Comparison of ENCODE assay signal across 29 mouse cellular contexts in the genomic region with DNA sequence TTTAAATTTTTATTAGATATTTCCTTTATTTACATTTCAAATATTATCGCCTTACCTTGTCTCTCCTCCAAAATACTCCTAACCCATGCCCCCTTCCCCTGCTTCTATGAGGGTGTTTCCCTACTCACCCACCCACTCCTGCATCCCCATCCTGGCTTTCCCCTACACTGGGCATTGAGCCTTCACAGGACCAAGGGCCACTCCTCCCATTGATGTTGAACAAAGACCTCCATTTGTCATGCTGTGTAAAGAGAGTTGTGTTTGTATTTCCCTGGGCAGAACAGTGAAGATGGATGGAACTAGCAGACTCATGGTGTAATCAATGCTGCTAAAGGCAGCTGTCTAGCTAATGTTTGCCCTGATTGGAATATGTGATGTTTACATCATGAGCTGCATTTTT.
A peak's percentile ranks its signal among the peaks of the same experiment; 100 is the strongest.
DNase-seq lines count a peak whose midpoint lies in the region; ATAC-seq lines count a peak whose summit lies in the region.
"Had no signal": no experiment of that assay in that cellular context is flagged by ENCODE, and none has a peak within 500 bp of the region (broad histone marks: within the 10 kb centered on the region; RNA-seq: fewer than 3 reads in every experiment).

No protein-coding gene starts in this region.

- H3K27me3 ChIP-seq in hindbrain, embryonic 10.5 days (ENCODE audit: insufficient read depth, poor library complexity, severe bottlenecking) = no peaks in the 10 kb centered on the region
- H3K27me3 ChIP-seq in hindbrain, embryonic 16.5 days (replicated peaks; ENCODE audit: control insufficient read depth, insufficient read depth, low read length) = no peaks in the 10 kb centered on the region
- H3K27me3 ChIP-seq in neural tube, embryonic 12.5 days (replicated peaks) = no peaks in the 10 kb centered on the region
- no peaks in the 10 kb centered on the region for H3K27me3 ChIP-seq in neural tube, embryonic 15.5 days (replicated peaks)
- H3K27me3 ChIP-seq in hindbrain, embryonic 14.5 days (ENCODE audit: control insufficient read depth, insufficient read depth, low read length) = no peaks in the 10 kb centered on the region
- H3K27me3 ChIP-seq: CH12.LX; heart, embryonic 12.5 days; midbrain, embryonic 13.5 days had no signal

- H3K4me1 ChIP-seq in hindbrain, embryonic 10.5 days (replicated peaks) = peaks cover 5% of the 10 kb centered on the region; the same call in 1 of the 2 replicates
- H3K4me1 ChIP-seq in hindbrain, embryonic 16.5 days (ENCODE audit: control insufficient read depth, insufficient read depth, low read depth, low read length) = no peaks in the 10 kb centered on the region
- H3K4me1 ChIP-seq in neural tube, embryonic 12.5 days = no peaks in the 10 kb centered on the region; the same call in 1 of the 2 replicates
- H3K4me1 ChIP-seq in neural tube, embryonic 15.5 days = no peaks in the 10 kb centered on the region
- no peaks in the 10 kb centered on the region for H3K4me1 ChIP-seq in hindbrain, embryonic 14.5 days (replicated peaks; ENCODE audit: control insufficient read depth, insufficient read depth, low read length)
- H3K4me1 ChIP-seq: heart, embryonic 12.5 days; midbrain, embryonic 13.5 days had no signal

- no peaks in the 10 kb centered on the region for H3K36me3 ChIP-seq in hindbrain, embryonic 10.5 days
- no peaks in the 10 kb centered on the region for H3K36me3 ChIP-seq in hindbrain, embryonic 16.5 days (ENCODE audit: control insufficient read depth, insufficient read depth, low read length)
- H3K36me3 ChIP-seq in neural tube, embryonic 12.5 days = no peaks in the 10 kb centered on the region
- H3K36me3 ChIP-seq in neural tube, embryonic 15.5 days = no peaks in the 10 kb centered on the region
- H3K36me3 ChIP-seq in hindbrain, embryonic 14.5 days (replicated peaks; ENCODE audit: control insufficient read depth, insufficient read depth) = no peaks in the 10 kb centered on the region
- H3K36me3 ChIP-seq: heart, embryonic 12.5 days; midbrain, embryonic 13.5 days had no signal

- H3K4me3 ChIP-seq in hindbrain, embryonic 10.5 days = no peak overlapping the region
- no peak overlapping the region for H3K4me3 ChIP-seq in hindbrain, embryonic 16.5 days (ENCODE audit: low read length)
- no peak overlapping the region for H3K4me3 ChIP-seq in neural tube, embryonic 12.5 days
- no peak overlapping the region for H3K4me3 ChIP-seq in neural tube, embryonic 15.5 days (replicated peaks)
- H3K4me3 ChIP-seq in hindbrain, embryonic 14.5 days (replicated peaks; ENCODE audit: low read length) = no peak overlapping the region
- H3K4me3 ChIP-seq: erythroblast, embryonic 14.5 days; heart, adult 2 months; heart, embryonic 12.5 days; midbrain, embryonic 13.5 days had no signal

- H3K27ac ChIP-seq in hindbrain, embryonic 10.5 days = no peak overlapping the region
- no peak overlapping the region for H3K27ac ChIP-seq in hindbrain, embryonic 16.5 days (ENCODE audit: low read depth, low read length)
- no peak overlapping the region for H3K27ac ChIP-seq in neural tube, embryonic 12.5 days
- H3K27ac ChIP-seq in neural tube, embryonic 15.5 days (replicated peaks) = no peak overlapping the region
- H3K27ac ChIP-seq in hindbrain, embryonic 14.5 days = no peak overlapping the region
- H3K27ac ChIP-seq: heart, adult 2 months; liver, embryonic 14.5 days; midbrain, embryonic 13.5 days had no signal

- peak; percentile 7 for DNase-seq in hindbrain, embryonic 10.5 days (ENCODE audit: low spot score)
- DNase-seq in hindbrain, embryonic 14.5 days (ENCODE audit: low spot score) = no peak
- DNase-seq in urinary bladder, postnatal 25 days (ENCODE audit: low spot score) = no peak
- no peak for DNase-seq in adrenal gland, postnatal 14 days
- DNase-seq in cerebellum, postnatal 4 days (ENCODE audit: low spot score in 2 of 2) = no peak
- DNase-seq: adrenal gland, adult 2 months; cerebellum, adult 2 months; cerebellum, postnatal 14 days; heart, adult 2 months; kidney, postnatal 14 days; layer of hippocampus, adult 9-11 months; liver; lung, embryonic 14.5 days; lung, postnatal 14 days; retina, postnatal 1 day; right cerebral cortex, postnatal 25 days; thymus, adult 18-20 months; thymus, postnatal 25 days had no signal

- no peak for ATAC-seq in hindbrain, embryonic 16.5 days
- peak; percentile 66; the same call in 1 of the 2 replicates for ATAC-seq in neural tube, embryonic 12.5 days (ENCODE audit: low FRiP score, low read depth)
- ATAC-seq in neural tube, embryonic 15.5 days (ENCODE audit: low FRiP score) = no peak
- peak; percentile 43; the same call in 1 of the 2 replicates for ATAC-seq in hindbrain, embryonic 14.5 days (ENCODE audit: low FRiP score)
- ATAC-seq: activated CD4-positive, CD25-positive, alpha-beta regulatory T cell, adult 4 months; forebrain, embryonic 16.5 days; intestine, embryonic 16.5 days; midbrain, embryonic 13.5 days had no signal

- no peaks in the 10 kb centered on the region for H3K9me3 ChIP-seq in hindbrain, embryonic 10.5 days
- H3K9me3 ChIP-seq in hindbrain, embryonic 16.5 days (ENCODE audit: control insufficient read depth, low read length) = no peaks in the 10 kb centered on the region
- no peaks in the 10 kb centered on the region for H3K9me3 ChIP-seq in neural tube, embryonic 12.5 days
- no peaks in the 10 kb centered on the region for H3K9me3 ChIP-seq in neural tube, embryonic 15.5 days (replicated peaks)
- no peaks in the 10 kb centered on the region for H3K9me3 ChIP-seq in hindbrain, embryonic 14.5 days (ENCODE audit: control insufficient read depth, low read length)
- H3K9me3 ChIP-seq: heart, embryonic 12.5 days; midbrain, embryonic 13.5 days had no signal

- WGBS in hindbrain, embryonic 10.5 days = 73% methylated on average over 1 of the region's 1 CpGs
- WGBS in hindbrain, embryonic 16.5 days = 42% methylated on average over 1 of the region's 1 CpGs
- WGBS in neural tube, embryonic 12.5 days = 37% methylated on average over 1 of the region's 1 CpGs
- 47% methylated on average over 1 of the region's 1 CpGs for WGBS in neural tube, embryonic 15.5 days
- WGBS in hindbrain, embryonic 14.5 days = 44% methylated on average over 1 of the region's 1 CpGs

- no peak overlapping the region for H3K4me2 ChIP-seq in hindbrain, embryonic 16.5 days (ENCODE audit: low read length)
- no peak overlapping the region for H3K4me2 ChIP-seq in neural tube, embryonic 12.5 days (replicated peaks)
- no peak overlapping the region for H3K4me2 ChIP-seq in neural tube, embryonic 15.5 days
- H3K4me2 ChIP-seq in hindbrain, embryonic 14.5 days (replicated peaks) = no peak overlapping the region
- H3K4me2 ChIP-seq: heart, embryonic 12.5 days; lung, embryonic 14.5 days; midbrain, embryonic 13.5 days had no signal

- no peak overlapping the region for H3K9ac ChIP-seq in hindbrain, embryonic 16.5 days (ENCODE audit: low read depth, low read length)
- no peak overlapping the region for H3K9ac ChIP-seq in neural tube, embryonic 12.5 days
- H3K9ac ChIP-seq in neural tube, embryonic 15.5 days (replicated peaks) = no peak overlapping the region
- H3K9ac ChIP-seq in hindbrain, embryonic 14.5 days = no peak overlapping the region
- H3K9ac ChIP-seq: heart, embryonic 12.5 days; liver, embryonic 14.5 days; lung, embryonic 14.5 days; midbrain, embryonic 13.5 days had no signal

Comparison
In these comparisons a context has a peak if more than half of its experiments do, and no peak if none do; other contexts are left out.
1. ATAC-seq: peak in neural tube, embryonic 12.5 days (single experiment) and hindbrain, embryonic 14.5 days (single experiment); none in hindbrain, embryonic 16.5 days (single experiment) and neural tube, embryonic 15.5 days (single experiment).